Mouse (Mus musculus): ENCODE measurements around the gene Zfp839. TPM values are rescaled to one million over a fixed set of nuclear protein-coding genes. Genes with fewer than 3 reads are reported as not detected.

Gene Zfp839
- polyA plus RNA-seq (2015; fragmentation: Nextera tagmentation; extraction: Ambion mirVana), result 2.4 and 2.8 TPM in 2 replicates

GRCm38 (mm10) chr12:110850010-110850928 is at the start of gene Zfp839:
Gene Zfp839 (plus strand): TSS chr12:110850253.

GRCm38 (mm10) chr12:110840348-110841198 is 9.5 kb upstream of the Zfp839 start, which contains the start of gene Mok:
Gene Mok (minus strand): TSS chr12:110840939.

DNA sequence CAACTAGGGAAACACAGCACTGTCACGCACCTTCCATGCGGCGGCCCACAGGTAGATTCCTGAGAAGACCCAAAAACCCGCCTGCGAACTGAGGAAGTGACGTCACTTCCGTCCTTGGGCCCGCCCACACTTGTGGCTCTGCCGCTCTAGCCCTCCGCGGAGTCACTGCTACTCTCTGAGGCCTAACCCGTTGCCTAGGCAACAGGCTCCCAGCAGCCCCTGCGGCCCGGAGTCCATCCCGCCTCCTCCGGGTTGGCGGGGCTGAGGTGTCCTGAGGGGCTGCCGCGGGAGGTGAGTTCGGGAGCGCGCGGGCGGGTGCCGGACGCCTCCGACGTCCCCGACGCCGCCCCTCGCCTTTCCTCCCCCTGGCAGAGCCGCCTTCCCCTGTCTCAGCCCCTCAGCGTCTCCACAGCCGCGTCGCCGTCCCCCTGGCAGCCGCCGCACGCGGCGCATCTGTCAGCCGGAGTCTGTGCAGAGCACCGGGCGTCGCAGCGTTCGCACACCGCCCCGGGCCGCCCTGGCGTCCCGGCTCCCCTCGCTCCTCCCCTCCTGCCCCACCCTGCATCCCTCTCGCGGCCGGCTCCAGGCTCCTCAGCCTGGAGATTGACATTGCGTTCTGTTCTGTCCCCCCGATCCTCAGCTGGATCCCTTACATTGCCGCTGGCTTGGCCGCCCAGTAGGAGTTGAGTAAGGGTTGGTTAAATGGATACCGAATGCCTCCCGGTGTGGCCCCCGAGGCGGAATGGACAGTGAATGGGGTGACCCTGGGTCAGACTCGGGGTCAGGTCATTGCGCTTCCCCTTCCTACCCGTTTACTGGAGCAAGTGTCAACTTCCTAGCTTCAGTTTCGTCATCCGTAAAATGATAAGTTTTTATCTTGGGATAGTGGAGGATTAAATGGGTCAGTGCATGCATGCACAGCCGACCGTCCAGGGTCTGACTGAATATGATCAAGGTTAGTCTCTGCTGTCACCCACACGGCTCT is 39.3 kb downstream of the Zfp839 start, which contains the start of the genes Cinp and Tecpr2:
Gene Cinp (minus strand): TSS at position 110 of the 985 bp plus-strand sequence.
Gene Tecpr2 (plus strand): TSS at position 229 of the 985 bp plus-strand sequence.

Other genes with a start within 250 kb of the Zfp839 start
- gene Dync1h1, start 248.8 kb upstream of the Zfp839 start, polyA plus RNA-seq (2015; fragmentation: Nextera tagmentation; extraction: Ambion mirVana), result 16.0 and 20.2 TPM in 2 replicates
- 0.17 TPM in 1 of 2 replicates, not detected in the other for gene 1700001K19Rik, start 167.6 kb upstream of the Zfp839 start, polyA plus RNA-seq (2015; fragmentation: Nextera tagmentation; extraction: Ambion mirVana)
- 648 and 727 TPM in 2 replicates for gene Hsp90aa1, start 147.5 kb upstream of the Zfp839 start, polyA plus RNA-seq (2015; fragmentation: Nextera tagmentation; extraction: Ambion mirVana)
- gene Wdr20, start 112.3 kb upstream of the Zfp839 start, polyA plus RNA-seq (2015; fragmentation: Nextera tagmentation; extraction: Ambion mirVana), result 9.8 and 12.6 TPM in 2 replicates
- gene Mok, start 9.3 kb upstream of the Zfp839 start, polyA plus RNA-seq (2015; fragmentation: Nextera tagmentation; extraction: Ambion mirVana), result 0.42 and 0.73 TPM in 2 replicates
- 65.1 and 70.1 TPM in 2 replicates for gene Cinp, start 38.9 kb downstream of the Zfp839 start, polyA plus RNA-seq (2015; fragmentation: Nextera tagmentation; extraction: Ambion mirVana)
- 1.6 TPM in 2 replicates for gene Tecpr2, start 39.0 kb downstream of the Zfp839 start, polyA plus RNA-seq (2015; fragmentation: Nextera tagmentation; extraction: Ambion mirVana)
- 35.0 and 41.1 TPM in 2 replicates for gene Ankrd9, start 128.8 kb downstream of the Zfp839 start, polyA plus RNA-seq (2015; fragmentation: Nextera tagmentation; extraction: Ambion mirVana)
- 9.5 and 10.2 TPM in 2 replicates for gene Rcor1, start 189.1 kb downstream of the Zfp839 start, polyA plus RNA-seq (2015; fragmentation: Nextera tagmentation; extraction: Ambion mirVana)